Mouse (Mus musculus) lung, adult 2 months (tissue): Measurements from ENCODE around the gene H2-Eb2.

ENCODE experiments used
- CTCF ChIP-seq: fragments of 200-500 bp; IDR thresholded peaks from 2 replicates; pipeline ENCODE4 v1.5.1; 2011; ENCODE audit warnings: mild to moderate bottlenecking, low read length, control low read depth; ENCODE audit not compliant: insufficient read depth
- POLR2A ChIP-seq: fragments of 200-500 bp; IDR thresholded peaks from 2 replicates; pipeline ENCODE4 v1.6.1; 2011; ENCODE audit warnings: low read depth, mild to moderate bottlenecking, control low read depth, low read length, borderline replicate concordance; ENCODE audit errors: extremely low read depth

- no peak for TF ChIP-seq POLR2A
- no peak for TF ChIP-seq CTCF
Measured at GRCm38 (mm10) chr17:34312185-34312584, 13.3 kb upstream of the H2-Eb2 start.
